Mouse (Mus musculus): ENCODE measurements at regions not wholly inside any gene's neighbourhood (a gene's known extent, or its start where the extent isn't known, plus 50 kb on each side); places are given as distances from the start of the nearest gene placed in this dataset.

- TF ChIP-seq CTCF (IDR thresholded peaks at IDR 0.05) (no peak), EP300 (IDR thresholded peaks at IDR 0.05) (no peak)
These were observed 183.7 kb upstream of the Rgma start for GRCm38 (mm10) chr7:73191388-73192278.
